Comparison of ENCODE assay signal across 8 mouse cellular contexts in the genomic region with DNA sequence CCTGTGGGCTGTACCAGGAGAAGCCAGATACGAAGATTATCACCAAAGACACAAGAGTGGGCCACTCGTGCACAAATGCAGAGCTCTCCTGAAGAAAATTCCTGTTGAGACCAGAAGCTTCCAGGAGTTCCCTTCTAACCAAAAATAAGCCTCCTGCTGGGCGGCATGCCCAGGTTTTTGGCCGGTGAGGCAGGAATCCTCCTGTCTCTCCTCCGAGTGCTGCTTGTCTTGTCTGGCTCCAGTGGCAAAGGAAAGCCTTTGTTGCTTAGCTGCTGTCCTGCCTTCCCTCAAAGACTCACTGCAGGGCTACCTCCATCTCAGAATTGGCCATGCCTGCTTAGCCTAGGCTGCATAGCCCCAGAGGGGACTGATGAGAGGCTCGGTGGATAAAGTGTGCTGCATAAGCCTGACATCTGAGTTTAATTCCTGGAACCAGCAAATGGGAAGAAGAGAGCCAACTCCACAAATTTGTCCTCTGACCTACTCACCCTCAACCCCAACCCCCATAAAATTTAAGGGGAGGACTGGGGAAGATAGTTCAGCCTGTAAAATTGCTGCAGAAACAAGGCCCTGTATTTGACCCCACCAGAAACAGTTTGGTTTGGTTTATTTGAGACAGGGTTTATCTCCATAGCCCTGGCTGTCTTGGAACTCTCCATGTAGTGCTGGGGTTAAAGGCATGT. TPM values are rescaled to one million over a fixed set of nuclear protein-coding genes. Genes with fewer than 3 reads are reported as not detected.
A peak's percentile ranks its signal among the peaks of the same experiment; 100 is the strongest.
DNase-seq lines count a peak whose midpoint lies in the region; ATAC-seq lines count a peak whose summit lies in the region.

No protein-coding gene starts in this region.

- no peaks in the 10 kb centered on the region for H3K9me3 ChIP-seq in forebrain, embryonic 11.5 days (ENCODE audit: control insufficient read depth, low read length)
- no peaks in the 10 kb centered on the region for H3K9me3 ChIP-seq in forebrain, embryonic 10.5 days

- H3K36me3 ChIP-seq in forebrain, embryonic 11.5 days (ENCODE audit: control insufficient read depth, insufficient read depth, low read length) = peaks cover 10% of the 10 kb centered on the region; the same call in 1 of the 2 replicates
- peaks cover 100% of the 10 kb centered on the region for H3K36me3 ChIP-seq in forebrain, embryonic 10.5 days (replicated peaks)

- peaks cover 25% of the 10 kb centered on the region for H3K4me1 ChIP-seq in forebrain, embryonic 11.5 days (replicated peaks; ENCODE audit: control insufficient read depth, insufficient read depth, low read length)
- H3K4me1 ChIP-seq in forebrain, embryonic 10.5 days = peaks cover 68% of the 10 kb centered on the region

- H3K9ac ChIP-seq in forebrain, embryonic 11.5 days (ENCODE audit: low read length) = no peak overlapping the region; the same call in 1 of the 2 replicates

- 0 out of 2 replicates have a peak overlapping the region, but pooled peaks have one; percentile 25 for H3K27ac ChIP-seq in forebrain, embryonic 11.5 days (ENCODE audit: low read depth, low read length)
- H3K27ac ChIP-seq in forebrain, embryonic 10.5 days = no peak overlapping the region

- DNase-seq in forebrain, embryonic 11.5 days (ENCODE audit: low spot score) = no peak
- no peak for DNase-seq in forebrain, embryonic 10.5 days (ENCODE audit: extremely low spot score, low spot score)
- peak; percentile 34 for DNase-seq in ovary, postnatal 10 days (ENCODE audit: low spot score)
- no peak for DNase-seq in ovary, adult 18-20 months (ENCODE audit: low spot score)
- peak; percentile 50 for DNase-seq in kidney, adult 9 months
- peak; percentile 75 for DNase-seq in right cerebral cortex, postnatal 25 days
- no peak for DNase-seq in layer of hippocampus, adult 8-10 months (ENCODE audit: low spot score in 2 of 2)
- DNase-seq in embryo, embryonic 9.5 days (ENCODE audit: extremely low spot score) = no peak

- no peak overlapping the region for H3K4me2 ChIP-seq in forebrain, embryonic 11.5 days (ENCODE audit: low read depth, low read length, severe bottlenecking)

- no peaks in the 10 kb centered on the region for H3K27me3 ChIP-seq in forebrain, embryonic 11.5 days (ENCODE audit: control insufficient read depth, insufficient read depth, low read length)
- no peaks in the 10 kb centered on the region for H3K27me3 ChIP-seq in forebrain, embryonic 10.5 days (ENCODE audit: poor library complexity, severe bottlenecking)

- 68% methylated on average over 6 of the region's 6 CpGs for WGBS in forebrain, embryonic 11.5 days
- WGBS in forebrain, embryonic 10.5 days = 75% methylated on average over 6 of the region's 6 CpGs

- no peak for ATAC-seq in forebrain, embryonic 11.5 days (replicated peaks; ENCODE audit: low FRiP score)

- no peak overlapping the region for H3K4me3 ChIP-seq in forebrain, embryonic 11.5 days (ENCODE audit: low read depth, low read length)
- H3K4me3 ChIP-seq in forebrain, embryonic 10.5 days = no peak overlapping the region

RNA-seq across cellular contexts. Expression of gene Ppp1cc, which starts 7.3 kb away (rescaled TPM):
- polyA plus RNA-seq in forebrain, embryonic 11.5 days (2014; fragmentation: Nextera tagmentation; extraction: Ambion mirVana) = 364 and 378 TPM in 2 replicates
- polyA plus RNA-seq in forebrain, embryonic 10.5 days (2016; fragmentation: Nextera tagmentation; extraction: Ambion mirVana) = 337 and 341 TPM in 2 replicates
- 100 to 1,000 TPM; 165 to 238 (median 203) TPM for total RNA-seq in layer of hippocampus, adult 8-10 months (2022)

RNA-seq across cellular contexts. Expression of gene Ccdc63, which starts 24.8 kb away (rescaled TPM):
- not detected in 2 replicates for polyA plus RNA-seq in forebrain, embryonic 11.5 days (2014; fragmentation: Nextera tagmentation; extraction: Ambion mirVana)
- polyA plus RNA-seq in forebrain, embryonic 10.5 days (2016; fragmentation: Nextera tagmentation; extraction: Ambion mirVana) = not detected in 2 replicates
- 1 to 10 TPM in 1 of 4 experiments, under 1 TPM in 3; 0.29 to 1.7 (median 0.48) TPM for total RNA-seq in layer of hippocampus, adult 8-10 months (2022)

RNA-seq across cellular contexts. Expression of gene Hvcn1, which starts 41.2 kb away (rescaled TPM):
- polyA plus RNA-seq in forebrain, embryonic 11.5 days (2014; fragmentation: Nextera tagmentation; extraction: Ambion mirVana) = 8.6 and 11.1 TPM in 2 replicates
- polyA plus RNA-seq in forebrain, embryonic 10.5 days (2016; fragmentation: Nextera tagmentation; extraction: Ambion mirVana) = 13.7 and 14.7 TPM in 2 replicates
- 10 to 100 TPM in 2 of 4 experiments, 1 to 10 TPM in 2; 2.1 to 22.9 (median 8.2) TPM for total RNA-seq in layer of hippocampus, adult 8-10 months (2022)

Comparison
In these comparisons a context has a peak if more than half of its experiments do, and no peak if none do; other contexts are left out.
1. DNase-seq: peak in ovary, postnatal 10 days (single experiment), kidney, adult 9 months (single experiment) and right cerebral cortex, postnatal 25 days (single experiment); none in forebrain, embryonic 11.5 days (single experiment), forebrain, embryonic 10.5 days (single experiment), ovary, adult 18-20 months (single experiment), layer of hippocampus, adult 8-10 months (0 of 2) and embryo, embryonic 9.5 days (single experiment).